Mouse (Mus musculus) heart, postnatal 25 days (tissue): Measurements from ENCODE around the gene Rpl23a. TPM values are rescaled to one million over a fixed set of nuclear protein-coding genes. Genes with fewer than 3 reads are reported as not detected.
"Not testable (repeated sequence)": the region's sequence is repeated elsewhere in the genome, so short reads cannot be mapped to it uniquely, and the experiment has no call there.

Experiments
- DNase-seq: peaks from one replicate; pipeline ENCODE4 v3.0.0; 2022; ENCODE audit warnings: low spot score
- intact Hi-C: fragments of 180-260 bp; cut with DNase I; formaldehyde crosslinking; loops from one replicate; pipeline ENCODE4 v1.15.1; 2025
- total RNA-seq, 2 experiments: library from RNA; stranded (reverse); gene quantifications; 2 replicates each; pipeline ENCODE4 v1.2.3; 2021

Rpl23a gene
- total RNA-seq, 2 experiments from 2014 or later, result 776 to 853 TPM

- DNase-seq, result peak; percentile 58
- intact Hi-C loops, result loop anchor here (10.0 kb wide), 1 partner anchor 364 kb away; no protein-coding TSS in a partner anchor
Observed at GRCm38 (mm10) chr11:78188331-78189233, 5.2 kb upstream of the Rpl23a start, which contains the start of gene Rab34. TSS of gene Rab34 (plus strand) at chr11:78188430.

GRCm38 (mm10) chr11:78184702-78185101, 1.3 kb upstream of the Rpl23a start:
- not testable (repeated sequence) for DNase-seq
- intact Hi-C loops, result loop anchor here (10.0 kb wide), 1 partner anchor 360 kb away; no protein-coding TSS in a partner anchor

DNA sequence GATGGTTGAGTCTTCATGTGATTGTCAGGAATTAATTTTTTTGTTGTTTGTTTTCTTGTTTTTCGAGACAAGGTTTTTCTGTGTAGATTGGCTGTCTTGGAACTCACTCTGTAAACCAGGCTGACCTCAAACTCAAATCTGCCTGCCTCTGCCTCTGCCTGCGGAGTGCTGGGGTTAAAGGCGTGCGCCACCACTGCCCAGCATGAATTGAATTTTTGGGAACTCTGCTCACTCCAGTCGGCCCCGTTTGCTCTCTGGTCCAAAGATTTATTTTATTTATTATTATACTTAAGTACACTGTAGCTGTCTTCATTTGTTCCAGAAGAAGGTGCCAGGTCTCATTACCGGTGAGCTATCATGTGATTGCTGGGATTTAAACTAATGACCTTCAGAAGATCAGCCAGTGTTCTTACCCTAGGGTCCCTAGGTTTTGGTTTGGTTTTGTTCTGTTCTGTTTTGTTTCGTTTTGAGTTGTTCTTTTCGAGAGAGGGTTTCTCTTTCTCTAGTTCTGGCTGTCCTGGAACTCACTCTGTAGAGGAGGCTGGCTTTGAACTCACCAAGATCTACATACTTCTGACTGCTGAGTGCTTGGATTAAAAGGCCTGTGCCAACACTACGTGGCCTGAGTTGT, 615 bp upstream of the Rpl23a start:
- intact Hi-C loops, result loop anchor here (10.0 kb wide), 1 partner anchor 359 kb away; no protein-coding TSS in a partner anchor
- DNase-seq, result no peak

DNA sequence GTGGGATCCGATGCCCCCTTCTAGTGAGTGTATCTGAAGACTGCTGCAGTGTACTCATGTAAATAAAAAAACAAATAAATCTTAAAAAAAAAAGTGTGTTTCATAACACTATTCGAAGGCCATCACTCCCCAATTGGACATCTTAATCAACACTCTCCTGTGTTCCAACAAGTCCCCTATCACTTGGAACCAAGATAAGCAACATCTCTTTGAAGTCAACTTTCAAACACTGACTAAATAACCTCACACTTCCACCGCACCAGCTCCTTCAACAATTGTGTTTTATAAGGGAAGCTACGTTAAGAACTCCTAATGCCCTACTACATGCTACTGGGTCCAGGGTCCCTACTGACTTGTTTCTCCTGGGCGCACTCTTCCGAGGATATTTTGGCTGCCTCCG, 934 bp downstream of the Rpl23a start:
- DNase-seq, result no peak
- intact Hi-C loops, result loop anchor here (10.0 kb wide), 1 partner anchor 358 kb away; no protein-coding TSS in a partner anchor

- no peak for DNase-seq
- intact Hi-C loops, result loop anchor here (10.0 kb wide), 1 partner anchor 357 kb away; no protein-coding TSS in a partner anchor
Observed at GRCm38 (mm10) chr11:78181830-78182357, 1.5 kb downstream of the Rpl23a start.

DNA sequence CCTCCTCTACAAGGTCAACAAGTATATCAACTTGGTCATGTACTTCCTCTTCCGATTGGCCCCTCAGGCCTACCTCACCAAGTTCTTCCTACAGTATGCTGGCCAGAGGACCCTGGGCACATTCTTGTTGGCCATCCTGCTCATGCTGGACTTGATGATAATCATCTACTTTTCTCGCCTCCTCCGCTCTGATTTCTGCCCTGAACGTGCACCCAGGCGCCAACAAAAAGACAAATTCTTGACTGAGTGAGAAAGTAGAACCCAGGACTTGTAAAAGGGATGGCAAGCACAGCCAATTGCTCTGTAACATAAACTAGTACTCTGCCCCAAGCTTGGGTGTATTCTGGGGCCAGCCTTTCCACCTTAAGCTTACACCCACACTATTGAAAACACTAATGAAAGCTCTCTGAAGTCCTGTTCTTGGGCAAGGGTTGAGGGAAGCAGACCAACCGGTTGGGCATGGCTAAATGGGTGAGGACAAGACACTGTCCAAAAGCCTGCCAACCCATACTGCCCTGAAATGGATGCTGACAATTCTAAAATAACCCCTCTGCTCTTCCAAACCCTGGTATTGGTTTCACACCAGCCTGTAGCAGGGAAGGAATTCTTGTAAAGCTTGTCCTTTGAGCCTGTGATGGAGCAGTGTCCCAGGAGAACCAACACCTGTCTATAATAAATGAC, 3.2 kb downstream of the Rpl23a start:
- no peak for DNase-seq
- intact Hi-C loops, result loop anchor here (10.0 kb wide), 1 partner anchor 355 kb away; no protein-coding TSS in a partner anchor

GRCm38 (mm10) chr11:78179438-78179999, 3.9 kb downstream of the Rpl23a start:
- no peak for DNase-seq
- intact Hi-C loops, result loop anchor here (2.0 kb wide), 1 partner anchor 161 kb away; no protein-coding TSS in a partner anchor

DNA sequence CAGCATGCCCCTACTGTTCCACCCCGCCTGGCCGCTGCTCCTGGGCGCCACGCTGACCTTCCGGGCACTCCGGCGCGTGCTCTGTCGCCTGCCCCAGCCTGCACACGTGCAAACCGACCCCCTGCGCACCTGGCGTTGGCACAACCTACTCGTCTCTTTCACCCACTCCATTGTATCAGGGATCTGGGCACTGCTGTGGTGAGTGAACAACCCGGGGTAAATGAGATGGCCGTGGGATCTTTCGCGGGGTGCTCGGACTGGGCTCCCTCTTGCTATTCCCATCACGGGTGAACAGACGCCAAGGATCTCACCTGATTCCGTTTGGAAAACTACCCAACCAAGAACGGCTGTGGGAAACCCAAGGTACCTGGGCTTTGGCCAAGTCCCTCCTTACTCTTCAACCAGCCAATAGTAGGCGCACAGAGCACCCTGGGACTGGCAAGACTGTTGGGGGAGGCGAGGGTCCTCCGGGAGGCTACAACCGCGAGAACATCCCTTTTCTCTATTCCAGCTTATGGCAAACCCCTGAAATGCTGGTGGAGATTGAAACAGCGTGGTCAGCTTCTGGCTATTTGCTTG, 4.4 kb downstream of the Rpl23a start:
- intact Hi-C loops, result loop anchor here (1.0 to 2.0 kb wide), 2 partner anchors 20 to 160 kb away; no protein-coding TSS in a partner anchor
- DNase-seq, result no peak

DNA sequence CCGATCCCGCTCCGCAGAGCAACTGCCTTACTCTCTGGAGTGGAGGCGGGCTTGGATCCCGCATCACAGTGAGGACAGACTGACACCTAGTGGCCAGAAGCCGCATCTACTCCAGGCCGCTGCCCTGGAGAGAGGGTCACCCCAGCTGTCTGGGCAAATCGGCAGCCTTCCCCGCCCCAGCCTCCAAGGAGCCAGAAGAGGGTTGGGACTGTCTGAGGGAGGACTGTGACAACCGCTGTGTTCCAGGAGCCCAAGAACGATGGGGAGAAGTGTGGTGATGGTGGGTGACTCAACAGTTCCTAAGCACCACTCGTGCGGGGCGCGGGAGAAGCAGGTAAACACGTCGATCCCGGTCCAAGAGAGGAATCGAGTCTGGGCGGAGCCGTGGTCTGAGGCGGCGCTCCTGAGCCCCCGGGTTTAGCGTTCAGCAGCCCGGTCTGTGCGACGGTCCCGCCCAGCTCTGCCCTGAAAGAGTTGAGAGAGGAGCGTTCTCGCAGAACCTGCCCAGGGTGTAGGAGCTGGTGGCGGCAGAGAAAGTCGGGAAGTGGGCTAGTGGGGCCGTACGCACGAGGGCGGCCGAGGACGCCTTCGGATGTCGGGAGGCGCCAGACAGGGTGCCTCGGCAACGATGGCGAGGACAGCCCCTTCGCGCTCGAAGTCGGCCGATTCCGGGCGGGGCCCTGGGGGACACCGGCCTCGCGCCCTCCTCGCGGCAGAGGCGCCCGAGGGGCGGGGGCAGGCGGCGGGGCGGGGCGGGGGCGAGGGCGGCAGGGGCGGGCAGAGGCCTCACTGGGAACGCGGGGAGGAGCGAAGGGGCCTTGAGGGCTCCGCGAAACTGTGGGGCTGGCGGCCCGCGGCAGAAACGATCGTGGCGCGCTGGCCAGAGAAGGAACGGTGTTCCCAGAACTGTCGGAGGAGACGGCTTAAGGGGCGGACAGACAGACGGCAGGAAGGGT, 5.2 kb downstream of the Rpl23a start:
- DNase-seq, result peak; percentile 94
- intact Hi-C loops, result loop anchor here (1.0 to 2.0 kb wide), 3 partner anchors 19 to 159 kb away; no protein-coding TSS in a partner anchor

DNA sequence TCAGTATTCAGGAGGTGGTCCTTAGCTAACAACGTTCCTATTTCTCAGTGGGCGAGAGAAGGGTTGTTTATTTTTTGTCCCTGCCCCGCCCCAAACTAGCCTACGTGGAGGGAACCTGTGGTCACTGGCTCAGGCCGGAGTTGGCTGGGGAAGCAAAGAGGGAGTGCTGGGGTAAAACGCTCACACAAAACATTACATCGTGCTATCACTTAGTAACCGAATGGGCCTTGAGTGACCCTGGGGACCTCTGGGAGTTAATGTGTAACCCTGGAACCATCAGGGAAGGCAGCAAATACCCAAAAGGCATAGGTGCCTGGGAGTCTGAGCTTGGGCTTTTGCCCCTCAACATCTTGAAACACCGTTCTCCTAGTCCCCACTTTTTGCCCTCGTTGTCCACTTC, 5.9 kb downstream of the Rpl23a start:
- no peak for DNase-seq
- intact Hi-C loops, result loop anchor here (2.0 kb wide), 1 partner anchor 117 kb away; no protein-coding TSS in a partner anchor

- intact Hi-C loops, result loop anchor here (2.0 kb wide), 1 partner anchor 116 kb away; no protein-coding TSS in a partner anchor
- no peak for DNase-seq
Observed at GRCm38 (mm10) chr11:78176905-78177331, 6.5 kb downstream of the Rpl23a start.

DNA sequence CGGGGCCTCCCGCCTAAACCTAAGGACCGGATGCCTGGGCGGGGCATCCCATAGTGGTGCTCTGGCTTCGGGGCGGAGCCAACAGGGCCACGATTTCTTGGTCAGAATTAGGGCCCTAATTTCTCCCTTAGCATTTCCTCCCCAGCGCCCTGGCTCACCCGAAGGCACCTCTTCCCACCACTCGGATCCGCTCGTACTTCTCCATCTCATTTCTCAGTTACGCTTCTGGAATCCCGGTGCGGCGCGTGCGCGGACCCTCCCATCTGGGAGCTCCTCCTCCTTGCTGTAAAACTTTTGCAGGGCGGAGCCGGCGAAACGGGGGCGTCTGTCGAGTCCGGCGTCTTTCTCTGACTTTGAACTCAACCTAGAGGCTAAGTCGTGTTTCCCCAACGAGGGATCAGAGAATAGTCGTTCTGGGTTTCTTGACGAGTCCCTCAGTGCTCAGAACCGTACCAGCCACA, 7.0 kb downstream of the Rpl23a start, which contains the start of the genes Nek8 and Tlcd1:
Nek8 (minus strand) TSS at position 274 of the 461 bp plus-strand sequence.
Tlcd1 (plus strand) TSS at position 310 of the 461 bp plus-strand sequence.
- peak; percentile 82 for DNase-seq
- intact Hi-C loops, result loop anchor here (2.0 kb wide), 1 partner anchor 116 kb away; no protein-coding TSS in a partner anchor

- intact Hi-C loops, result loop anchor here (2.0 kb wide), 1 partner anchor 115 kb away; no protein-coding TSS in a partner anchor
- DNase-seq, result no peak
Observed at GRCm38 (mm10) chr11:78175771-78176401, 7.5 kb downstream of the Rpl23a start.

DNA sequence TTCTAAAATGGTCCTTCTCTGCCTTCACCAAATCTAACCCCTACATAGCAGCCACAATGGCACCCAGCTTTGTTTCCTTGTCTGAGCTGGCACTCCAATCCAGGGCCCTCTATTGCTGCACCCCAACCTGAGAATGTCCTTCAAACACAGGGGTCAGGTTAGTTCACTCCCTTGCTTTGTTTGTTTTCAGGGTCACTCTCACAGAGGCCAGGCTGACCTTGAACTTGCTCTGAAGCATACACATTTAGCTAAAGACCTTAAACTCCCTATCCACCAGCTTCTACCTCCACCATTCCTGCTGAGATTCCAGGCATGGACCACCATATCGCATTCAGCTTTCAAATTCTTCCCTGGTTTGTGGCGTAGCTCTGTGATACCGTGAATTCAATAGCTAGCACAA, 8.9 kb downstream of the Rpl23a start:
- intact Hi-C loops, result no loop called here
- DNase-seq, result no peak

- intact Hi-C loops, result no loop called here
- DNase-seq, result no peak
Observed at GRCm38 (mm10) chr11:78172748-78173383, 10.5 kb downstream of the Rpl23a start.

- intact Hi-C loops, result no loop called here
- DNase-seq, result no peak
Observed at GRCm38 (mm10) chr11:78172034-78172747, 11.2 kb downstream of the Rpl23a start.
